Mouse (Mus musculus): Measurements from ENCODE around the gene Clmn. TPM values are rescaled to one million over a fixed set of nuclear protein-coding genes. Genes with fewer than 3 reads are reported as not detected.

The Clmn gene
- polyA plus RNA-seq, 1 experiment, result not detected

DNA sequence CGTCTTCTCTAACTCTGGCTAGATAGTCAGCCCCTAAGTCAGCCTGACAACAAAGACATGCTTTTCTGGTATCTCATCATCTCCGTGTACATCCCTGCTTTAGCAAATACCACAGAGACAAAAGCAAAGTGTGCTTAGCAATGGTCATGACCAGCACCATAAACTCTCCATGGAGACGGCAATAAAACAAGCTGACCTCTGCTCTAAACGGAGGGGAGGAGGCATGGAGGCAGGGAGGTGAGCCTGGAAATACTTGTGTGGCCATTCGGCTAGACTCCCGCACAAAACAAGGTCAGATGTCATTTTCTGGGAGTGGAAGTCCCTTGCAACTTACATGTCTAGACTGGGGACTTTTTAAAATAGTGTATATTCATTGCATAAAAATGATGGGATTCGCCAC, 9.3 kb downstream of the Clmn start:
- no peak overlapping the region for H3K4me3 ChIP-seq (replicated peaks; ENCODE audit: control insufficient read depth, low read depth, low read length)
- TF ChIP-seq POLR2A (IDR thresholded peaks at IDR 0.05; ENCODE audit: borderline replicate concordance, control insufficient read depth, low read depth, low read length), result no peak
- no peak for TF ChIP-seq CTCF (IDR thresholded peaks at IDR 0.05; ENCODE audit: control insufficient read depth, insufficient read depth, low read length)
- H3K4me1 ChIP-seq (ENCODE audit: control insufficient read depth, insufficient read depth, low read length), result no peaks in the 10 kb centered on the region
- WGBS, result 74% methylated on average over 7 of the region's 7 CpGs
- no peak overlapping the region for H3K27ac ChIP-seq (ENCODE audit: control insufficient read depth, insufficient read depth, low read depth, low read length, poor library complexity)

DNA sequence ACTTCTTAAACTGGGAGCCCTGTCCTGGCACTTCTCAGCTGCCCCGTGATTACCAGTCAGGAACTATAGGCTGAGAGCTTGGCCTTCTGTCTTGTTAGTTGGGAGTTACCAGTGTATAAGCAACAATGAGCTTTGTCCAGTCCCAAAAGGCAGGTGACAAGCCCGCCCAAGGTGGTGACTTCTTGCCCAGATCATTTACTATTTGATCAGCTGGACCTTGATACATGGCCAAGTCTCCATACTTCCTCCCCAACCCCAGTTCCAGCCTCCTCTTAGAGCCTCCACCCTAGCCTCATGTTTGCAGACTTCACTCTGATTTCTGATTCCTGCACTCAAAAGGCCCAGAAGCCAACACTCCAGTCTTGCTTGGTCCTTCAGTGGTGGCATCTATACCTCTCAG, 10.1 kb downstream of the Clmn start:
- WGBS, result 80% methylated on average over 2 of the region's 2 CpGs
- no peaks in the 10 kb centered on the region for H3K4me1 ChIP-seq (ENCODE audit: control insufficient read depth, insufficient read depth, low read length)
- no peak for TF ChIP-seq CTCF (IDR thresholded peaks at IDR 0.05; ENCODE audit: control insufficient read depth, insufficient read depth, low read length)
- no peak for TF ChIP-seq POLR2A (IDR thresholded peaks at IDR 0.05; ENCODE audit: borderline replicate concordance, control insufficient read depth, low read depth, low read length)
- H3K27ac ChIP-seq (ENCODE audit: control insufficient read depth, insufficient read depth, low read depth, low read length, poor library complexity), result no peak overlapping the region
- no peak overlapping the region for H3K4me3 ChIP-seq (replicated peaks; ENCODE audit: control insufficient read depth, low read depth, low read length)

DNA sequence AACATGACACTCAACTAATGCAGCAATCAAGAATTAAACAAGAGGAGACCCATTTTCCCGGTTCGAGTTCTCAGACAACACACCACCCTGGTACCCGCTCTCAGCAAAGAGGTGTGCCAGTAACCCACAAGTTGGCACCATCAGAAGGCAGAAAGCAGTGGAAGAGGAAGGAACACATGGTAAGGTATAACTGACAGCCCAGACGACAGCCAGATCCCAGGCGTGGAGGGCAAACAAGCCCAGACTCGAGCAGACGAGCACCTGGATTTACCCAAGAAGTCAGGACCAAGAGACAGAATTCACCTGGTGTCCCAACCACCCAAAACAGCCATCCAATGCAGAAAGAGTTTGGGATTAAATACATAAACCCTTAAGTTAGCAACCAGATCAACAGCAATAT, 11.5 kb downstream of the Clmn start:
- 31% methylated on average over 7 of the region's 7 CpGs for WGBS

DNA sequence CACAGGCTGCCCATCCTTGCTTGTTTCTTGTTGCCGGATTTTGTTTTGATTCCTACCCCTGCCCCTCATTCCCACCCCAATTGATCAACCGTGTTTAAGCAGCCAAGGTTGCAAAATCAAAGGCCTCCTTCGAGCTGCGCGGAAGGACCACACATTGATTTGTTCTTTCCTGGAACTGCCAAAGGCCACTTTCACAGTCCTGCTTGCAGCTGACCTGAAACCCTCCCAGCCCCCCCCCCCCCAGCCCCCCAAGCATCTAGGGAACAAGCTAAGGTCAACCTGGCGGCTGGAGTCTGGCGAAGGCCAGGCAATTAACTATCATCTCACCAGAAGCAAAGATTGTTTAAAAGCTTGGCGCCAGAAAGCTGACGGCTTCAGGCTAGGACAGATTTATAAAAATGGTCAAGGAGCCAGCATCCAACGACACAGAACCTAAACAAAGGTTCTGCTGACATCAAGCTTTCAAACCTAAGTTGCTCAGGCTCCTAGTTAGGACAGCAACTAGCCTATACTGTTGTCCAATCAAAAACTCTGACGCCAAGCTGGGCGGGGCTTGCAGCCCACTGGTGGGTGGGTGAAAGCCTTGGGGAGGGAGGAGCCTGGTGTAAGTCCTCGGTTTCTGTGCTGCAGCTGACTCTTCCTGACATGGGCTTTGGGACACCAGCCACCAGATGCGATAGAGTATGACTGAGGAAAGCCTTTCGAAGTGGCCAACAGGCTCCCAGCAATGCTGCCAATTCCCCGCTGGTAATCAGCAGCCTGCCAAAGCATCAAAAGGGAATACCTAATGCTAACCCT, 13.0 kb downstream of the Clmn start:
- H3K4me3 ChIP-seq (replicated peaks; ENCODE audit: control insufficient read depth, low read depth, low read length), result no peak overlapping the region
- no peak for TF ChIP-seq CTCF (IDR thresholded peaks at IDR 0.05; ENCODE audit: control insufficient read depth, insufficient read depth, low read length)
- no peak for TF ChIP-seq POLR2A (IDR thresholded peaks at IDR 0.05; ENCODE audit: borderline replicate concordance, control insufficient read depth, low read depth, low read length)
- no peaks in the 10 kb centered on the region for H3K4me1 ChIP-seq (ENCODE audit: control insufficient read depth, insufficient read depth, low read length)
- H3K27ac ChIP-seq (ENCODE audit: control insufficient read depth, insufficient read depth, low read depth, low read length, poor library complexity), result no peak overlapping the region
- 61% methylated on average over 16 of the region's 16 CpGs for WGBS

More for the DNA sequence above, 11.5 kb downstream of the Clmn start:
- H3K4me3 ChIP-seq (replicated peaks; ENCODE audit: control insufficient read depth, low read depth, low read length), result no peak overlapping the region
- no peak overlapping the region for H3K27ac ChIP-seq (ENCODE audit: control insufficient read depth, insufficient read depth, low read depth, low read length, poor library complexity)
- TF ChIP-seq POLR2A (IDR thresholded peaks at IDR 0.05; ENCODE audit: borderline replicate concordance, control insufficient read depth, low read depth, low read length), result no peak
- no peak for TF ChIP-seq CTCF (IDR thresholded peaks at IDR 0.05; ENCODE audit: control insufficient read depth, insufficient read depth, low read length)
- no peaks in the 10 kb centered on the region for H3K4me1 ChIP-seq (ENCODE audit: control insufficient read depth, insufficient read depth, low read length)

DNA sequence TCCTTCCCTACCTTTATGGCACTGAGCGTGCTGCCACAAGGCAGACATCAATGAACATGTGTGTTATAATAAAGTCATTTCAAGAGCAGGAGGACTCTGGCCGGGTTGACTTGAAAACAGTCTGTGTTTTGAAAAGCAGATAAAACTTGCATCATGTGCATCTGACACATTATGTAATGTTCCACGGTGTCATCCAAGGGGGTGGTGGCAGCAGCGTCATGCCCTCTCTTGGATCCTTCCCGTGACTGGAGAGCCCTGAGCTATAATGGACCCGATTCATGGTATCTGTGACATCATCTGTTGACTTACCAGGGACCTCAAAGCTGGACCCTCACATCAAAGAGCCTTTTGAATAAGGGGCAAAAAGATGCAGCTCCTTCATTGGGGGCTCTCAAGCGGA, 14.8 kb downstream of the Clmn start:
- no peak for TF ChIP-seq CTCF (IDR thresholded peaks at IDR 0.05; ENCODE audit: control insufficient read depth, insufficient read depth, low read length)
- TF ChIP-seq POLR2A (IDR thresholded peaks at IDR 0.05; ENCODE audit: borderline replicate concordance, control insufficient read depth, low read depth, low read length), result no peak
- WGBS, result 79% methylated on average over 7 of the region's 7 CpGs
- H3K4me1 ChIP-seq (ENCODE audit: control insufficient read depth, insufficient read depth, low read length), result no peaks in the 10 kb centered on the region
- H3K4me3 ChIP-seq (replicated peaks; ENCODE audit: control insufficient read depth, low read depth, low read length), result no peak overlapping the region
- H3K27ac ChIP-seq (ENCODE audit: control insufficient read depth, insufficient read depth, low read depth, low read length, poor library complexity), result no peak overlapping the region

DNA sequence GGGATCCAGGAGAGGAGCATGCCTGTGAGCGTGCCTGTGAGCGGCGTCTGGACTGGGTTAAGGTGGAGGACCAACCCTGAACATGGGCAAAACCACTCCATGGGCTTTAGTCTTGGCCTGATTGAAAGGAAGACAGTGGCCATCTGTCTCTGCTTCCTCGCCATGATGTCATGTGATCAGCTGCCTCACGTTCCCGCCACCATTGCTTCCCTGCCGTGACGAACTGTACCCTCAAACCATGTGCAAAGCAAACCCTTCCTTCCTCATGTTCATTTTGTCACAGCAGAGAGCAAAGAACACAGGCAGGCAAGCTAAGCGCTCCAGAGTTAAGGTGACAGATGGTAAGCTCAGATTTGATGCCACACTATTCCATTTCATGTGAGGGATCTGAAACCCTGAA, 16.2 kb downstream of the Clmn start:
- TF ChIP-seq CTCF (IDR thresholded peaks at IDR 0.05; ENCODE audit: control insufficient read depth, insufficient read depth, low read length) (no peak), POLR2A (IDR thresholded peaks at IDR 0.05; ENCODE audit: borderline replicate concordance, control insufficient read depth, low read depth, low read length) (no peak)
- Histone ChIP-seq H3K4me1 (ENCODE audit: control insufficient read depth, insufficient read depth, low read length) (no peaks in the 10 kb centered on the region), H3K4me3 (replicated peaks; ENCODE audit: control insufficient read depth, low read depth, low read length) (no peak overlapping the region), H3K27ac (ENCODE audit: control insufficient read depth, insufficient read depth, low read depth, low read length, poor library complexity) (no peak overlapping the region)
- WGBS, result 82% methylated on average over 9 of the region's 9 CpGs

DNA sequence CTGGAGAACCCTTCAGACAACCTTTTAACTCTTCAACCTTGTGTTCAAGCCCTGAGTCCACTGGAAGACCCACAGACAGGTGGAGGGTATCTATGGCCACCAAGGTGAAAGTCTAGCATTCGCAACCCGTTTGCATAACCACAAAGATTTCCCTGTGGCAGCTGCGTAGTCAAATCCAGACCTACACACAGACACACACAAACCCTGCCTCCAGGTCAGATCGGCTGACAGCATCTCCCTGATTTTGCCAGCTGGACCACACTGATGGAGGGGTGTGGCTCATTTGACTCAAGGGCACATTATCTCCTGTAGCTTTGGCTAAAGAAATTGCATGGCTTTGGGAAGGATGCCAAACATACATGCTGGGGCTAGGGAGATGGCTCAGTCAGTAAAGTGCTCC, 17.6 kb downstream of the Clmn start:
- no peaks in the 10 kb centered on the region for H3K4me1 ChIP-seq (ENCODE audit: control insufficient read depth, insufficient read depth, low read length)
- no peak overlapping the region for H3K4me3 ChIP-seq (replicated peaks; ENCODE audit: control insufficient read depth, low read depth, low read length)
- 77% methylated on average over 4 of the region's 4 CpGs for WGBS
- H3K27ac ChIP-seq (ENCODE audit: control insufficient read depth, insufficient read depth, low read depth, low read length, poor library complexity), result no peak overlapping the region
- no peak for TF ChIP-seq CTCF (IDR thresholded peaks at IDR 0.05; ENCODE audit: control insufficient read depth, insufficient read depth, low read length)
- TF ChIP-seq POLR2A (IDR thresholded peaks at IDR 0.05; ENCODE audit: borderline replicate concordance, control insufficient read depth, low read depth, low read length), result no peak

DNA sequence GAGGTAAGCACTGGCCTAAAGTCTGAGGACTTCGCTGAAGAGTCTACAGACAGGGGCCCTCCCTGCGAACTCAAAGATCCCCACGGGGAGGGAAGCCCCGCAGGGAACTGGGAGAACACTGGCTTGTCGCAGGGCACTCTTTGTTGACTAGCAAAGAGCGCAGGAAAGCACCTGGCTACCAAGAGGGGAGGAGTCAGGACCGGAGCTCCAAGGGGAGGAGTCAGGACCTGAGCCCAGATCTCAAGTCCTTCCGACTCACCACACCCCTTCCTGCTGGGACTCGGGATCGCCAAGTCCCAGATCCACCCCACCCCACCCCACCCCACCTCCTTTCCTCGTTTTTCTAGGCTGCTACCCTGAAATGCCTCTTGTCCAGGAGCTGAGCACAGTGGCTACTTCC, 19.2 kb downstream of the Clmn start:
- no peaks in the 10 kb centered on the region for H3K4me1 ChIP-seq (ENCODE audit: control insufficient read depth, insufficient read depth, low read length)
- H3K4me3 ChIP-seq (replicated peaks; ENCODE audit: control insufficient read depth, low read depth, low read length), result no peak overlapping the region
- WGBS, result 6% methylated on average over 11 of the region's 11 CpGs
- no peak overlapping the region for H3K27ac ChIP-seq (ENCODE audit: control insufficient read depth, insufficient read depth, low read depth, low read length, poor library complexity)
- no peak for TF ChIP-seq CTCF (IDR thresholded peaks at IDR 0.05; ENCODE audit: control insufficient read depth, insufficient read depth, low read length)
- no peak for TF ChIP-seq POLR2A (IDR thresholded peaks at IDR 0.05; ENCODE audit: borderline replicate concordance, control insufficient read depth, low read depth, low read length)

All from bone marrow, adult 2 months (tissue).